Mouse (Mus musculus): ENCODE measurements at regions not wholly inside any gene's neighbourhood (a gene's known extent, or its start where the extent isn't known, plus 50 kb on each side); places are given as distances from the start of the nearest gene placed in this dataset.
"Not testable (repeated sequence)": the region's sequence is repeated elsewhere in the genome, so short reads cannot be mapped to it uniquely, and the experiment has no call there.

DNA sequence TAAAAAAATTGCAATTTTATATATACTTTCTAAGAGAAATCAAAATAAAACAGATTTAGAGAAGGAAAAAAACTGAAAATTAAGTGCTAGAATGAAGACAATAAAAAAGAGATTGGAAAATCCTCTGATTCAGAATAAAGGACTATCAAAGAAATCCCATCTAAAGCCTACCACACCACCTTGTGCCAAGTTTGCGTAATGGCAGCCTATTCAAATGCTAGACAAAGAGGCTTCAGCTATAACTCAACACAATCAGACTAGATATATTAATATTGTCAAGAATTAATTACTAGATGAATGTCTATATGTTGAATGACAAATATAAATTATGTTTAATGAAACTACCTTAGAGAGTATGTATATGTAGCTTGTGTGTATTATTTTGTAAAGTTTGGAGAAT lies 221.9 kb upstream of the Ascc3 start:
- H3K36me3 ChIP-seq (ENCODE audit: control insufficient read depth, insufficient read depth, low read length): no peaks in the 10 kb centered on the region
- no peak overlapping the region for H3K4me2 ChIP-seq (replicated peaks; ENCODE audit: low read depth)
- ATAC-seq (ENCODE audit: low FRiP score, low TSS enrichment): no peak
- 42% methylated on average over 1 of the region's 1 CpGs for WGBS
- H3K9ac ChIP-seq (ENCODE audit: low read length): no peak overlapping the region
- no peaks in the 10 kb centered on the region for H3K27me3 ChIP-seq (ENCODE audit: control insufficient read depth, insufficient read depth, low read length)
- DNase-seq (ENCODE audit: low spot score): no peak
- H3K27ac ChIP-seq (replicated peaks): no peak overlapping the region
- H3K4me1 ChIP-seq (replicated peaks; ENCODE audit: control insufficient read depth, insufficient read depth): no peaks in the 10 kb centered on the region
- no peak overlapping the region for H3K4me3 ChIP-seq (ENCODE audit: low read depth, low read length)
- no peaks in the 10 kb centered on the region for H3K9me3 ChIP-seq (ENCODE audit: control insufficient read depth, low read length)
- TF ChIP-seq CTCF (IDR thresholded peaks at IDR 0.05; ENCODE audit: low read depth) (peak; percentile 69), EP300 (optimal IDR thresholded peaks at IDR 0.05) (no peak)

DNA sequence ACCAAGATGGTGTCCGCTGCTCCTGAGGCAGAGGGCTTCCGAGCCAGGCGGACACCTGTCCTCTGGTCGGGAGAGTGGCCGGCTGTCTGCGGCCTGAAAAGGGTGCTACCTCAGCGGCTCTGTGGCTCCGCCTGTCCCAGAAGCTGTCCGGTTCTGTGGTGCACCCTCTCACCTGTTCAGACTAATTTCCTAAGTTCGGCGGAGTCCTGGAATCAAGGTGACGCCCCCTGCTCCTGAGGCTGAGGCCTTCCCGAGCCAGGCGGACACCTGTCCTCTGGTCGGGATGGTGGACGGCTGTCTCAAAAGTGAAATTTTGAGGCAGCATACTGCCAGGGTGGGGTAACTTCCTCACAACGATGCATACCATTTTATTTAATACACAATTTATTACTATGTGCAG lies 199.9 kb upstream of the Ascc3 start:
- H3K4me2 ChIP-seq (replicated peaks; ENCODE audit: low read depth); DNase-seq (ENCODE audit: low spot score); H3K4me3 ChIP-seq (ENCODE audit: low read depth, low read length); H3K27ac ChIP-seq (replicated peaks); H3K36me3 ChIP-seq (ENCODE audit: control insufficient read depth, insufficient read depth, low read length); H3K9me3 ChIP-seq (ENCODE audit: control insufficient read depth, low read length); H3K9ac ChIP-seq (ENCODE audit: low read length); H3K27me3 ChIP-seq (ENCODE audit: control insufficient read depth, insufficient read depth, low read length); ATAC-seq (ENCODE audit: low FRiP score, low TSS enrichment); H3K4me1 ChIP-seq (replicated peaks; ENCODE audit: control insufficient read depth, insufficient read depth): not testable (repeated sequence)
- WGBS: 93% methylated on average over 17 of the region's 17 CpGs
